Mouse (Mus musculus): ENCODE results near the gene Trim2. TPM values are rescaled to one million over a fixed set of nuclear protein-coding genes. Genes with fewer than 3 reads are reported as not detected.

Trim2 gene
- polyA plus RNA-seq, 1 experiment from 2014 or later = 31.7 TPM

DNA sequence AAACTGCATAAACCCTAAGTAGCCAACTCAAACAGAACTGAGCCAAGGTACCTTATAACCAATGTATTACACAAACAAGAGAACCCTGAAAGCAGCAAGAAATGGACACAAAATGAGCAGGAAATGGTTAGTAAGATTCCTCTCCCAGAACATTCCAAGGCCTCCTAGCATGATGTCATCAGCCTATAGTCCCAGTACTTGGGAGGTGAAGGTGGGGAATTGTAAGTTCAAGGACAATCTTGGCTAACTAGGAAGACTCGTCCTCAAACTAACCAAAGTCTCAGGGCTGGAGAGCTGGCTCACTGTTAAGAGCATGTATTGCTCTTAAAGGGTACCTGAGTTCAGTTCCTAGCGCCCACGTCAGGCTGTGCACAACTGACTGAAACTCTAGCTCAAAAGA, 108.4 kb downstream of the Trim2 start:
- no peak overlapping the region for H3K4me2 ChIP-seq
- no peaks in the 10 kb centered on the region for H3K4me1 ChIP-seq
- no peaks in the 10 kb centered on the region for H3K27me3 ChIP-seq (replicated peaks)
- H3K4me3 ChIP-seq (replicated peaks) = no peak overlapping the region
- H3K9ac ChIP-seq = no peak overlapping the region
- no peak for ATAC-seq (ENCODE audit: insufficient read depth, low FRiP score, low read depth)
- no peaks in the 10 kb centered on the region for H3K36me3 ChIP-seq
- WGBS = 92% methylated on average over 3 of the region's 3 CpGs
- no peak overlapping the region for H3K27ac ChIP-seq
- no peaks in the 10 kb centered on the region for H3K9me3 ChIP-seq

DNA sequence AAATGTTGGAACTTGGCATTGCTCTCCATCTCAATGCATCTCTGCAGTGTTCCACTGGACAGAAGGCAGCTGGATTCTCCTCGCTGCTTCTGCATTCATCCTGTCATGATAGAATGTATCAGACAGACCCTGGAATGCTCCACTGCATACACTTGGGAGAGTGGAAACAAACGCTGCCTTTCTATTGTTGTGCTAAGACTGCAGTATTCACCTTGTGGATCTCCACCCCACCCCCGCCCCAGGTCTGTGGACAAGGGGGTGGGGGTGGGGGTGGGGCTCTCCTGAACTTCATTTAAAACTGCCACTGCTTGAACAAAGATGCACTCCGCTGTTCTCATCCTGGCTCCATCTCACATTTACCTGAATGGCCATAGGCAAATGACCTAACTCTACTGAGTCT, 112.8 kb downstream of the Trim2 start:
- H3K27me3 ChIP-seq (replicated peaks) = no peaks in the 10 kb centered on the region
- no peak for ATAC-seq (ENCODE audit: insufficient read depth, low FRiP score, low read depth)
- no peaks in the 10 kb centered on the region for H3K36me3 ChIP-seq
- H3K9ac ChIP-seq = no peak overlapping the region
- H3K9me3 ChIP-seq = no peaks in the 10 kb centered on the region
- no peak overlapping the region for H3K27ac ChIP-seq
- peaks cover 13% of the 10 kb centered on the region; the same call in 1 of the 2 replicates for H3K4me1 ChIP-seq
- H3K4me3 ChIP-seq (replicated peaks) = no peak overlapping the region
- 53% methylated on average over 4 of the region's 4 CpGs for WGBS
- no peak overlapping the region for H3K4me2 ChIP-seq

DNA sequence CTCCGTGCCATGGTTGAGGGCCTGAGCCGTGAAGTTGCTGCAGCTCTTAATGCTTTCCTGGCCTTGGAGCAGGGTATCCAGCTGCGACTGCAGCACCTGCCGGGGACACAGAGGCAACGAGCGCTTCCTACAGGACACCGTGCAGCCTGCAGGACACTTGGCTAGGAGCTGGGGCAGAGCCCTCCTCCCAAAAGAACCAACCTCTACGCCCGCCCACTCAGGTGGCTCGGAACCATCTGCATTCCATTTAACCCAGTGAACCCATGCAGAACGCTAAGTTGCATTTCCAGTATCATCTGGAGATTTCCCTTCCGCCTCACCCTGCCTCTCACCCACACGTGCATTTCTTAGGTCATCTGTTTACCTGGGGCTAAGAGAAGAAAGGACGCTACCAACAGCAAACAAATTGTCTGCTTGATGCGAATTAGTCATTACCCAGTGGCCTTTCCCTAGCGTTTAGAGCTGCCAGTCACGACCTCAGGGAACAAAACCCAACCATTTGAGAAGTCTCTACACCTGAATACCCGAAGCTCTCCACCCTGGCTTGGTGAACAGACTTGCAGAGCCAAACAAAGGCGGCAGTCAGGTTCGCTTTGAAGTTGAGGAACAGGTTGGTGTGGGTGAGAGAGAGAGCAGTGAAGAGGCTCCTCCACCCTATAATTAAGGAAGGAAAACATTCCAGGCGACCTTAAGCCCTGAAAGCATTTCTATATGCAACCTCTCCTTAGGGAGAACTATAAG, 115.4 kb downstream of the Trim2 start:
- WGBS = 42% methylated on average over 21 of the region's 21 CpGs
- Histone ChIP-seq H3K4me3 (replicated peaks) (peak overlapping the region; percentile 42), H3K27me3 (replicated peaks) (no peaks in the 10 kb centered on the region), H3K4me1 (peaks cover 13% of the 10 kb centered on the region; the same call in 1 of the 2 replicates), H3K4me2 (peak overlapping the region; percentile 68), H3K27ac (peak overlapping the region; percentile 69), H3K36me3 (no peaks in the 10 kb centered on the region), H3K9me3 (no peaks in the 10 kb centered on the region), H3K9ac (0 out of 2 replicates have a peak overlapping the region, but pooled peaks have one; percentile 2)
- ATAC-seq (ENCODE audit: insufficient read depth, low FRiP score, low read depth) = peak; percentile 54

DNA sequence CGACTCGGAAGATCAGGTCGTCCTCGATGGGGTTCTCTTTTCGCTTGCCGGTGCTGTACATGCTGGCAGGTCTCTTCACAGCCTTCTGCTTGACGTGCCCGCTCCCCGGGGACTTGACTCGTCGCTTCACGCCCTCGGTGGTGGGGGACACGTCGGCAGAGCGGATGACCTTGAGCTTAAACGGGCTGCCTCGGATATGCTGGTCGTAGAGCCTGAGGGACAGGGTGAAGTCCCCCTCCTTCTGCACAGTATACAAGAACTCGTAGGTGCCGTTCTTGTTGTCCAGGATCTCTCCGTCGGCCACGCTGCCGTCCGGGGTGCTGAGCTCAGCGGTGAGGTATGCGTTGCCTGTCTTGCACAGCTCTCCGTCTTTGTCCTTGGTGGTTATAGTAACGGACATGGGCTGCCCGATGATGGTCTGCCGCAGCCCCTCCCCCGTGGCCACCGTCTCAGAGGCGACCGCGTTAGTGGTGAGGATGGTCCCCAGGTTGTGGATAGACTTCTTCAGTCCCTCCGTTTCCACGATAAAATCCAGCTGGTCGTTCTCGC, 116.1 kb downstream of the Trim2 start:
- H3K9ac ChIP-seq = 0 out of 2 replicates have a peak overlapping the region, but pooled peaks have one; percentile 2
- ATAC-seq (ENCODE audit: insufficient read depth, low FRiP score, low read depth) = peak; percentile 53; the same call in 1 of the 2 replicates
- peaks cover 13% of the 10 kb centered on the region; the same call in 1 of the 2 replicates for H3K4me1 ChIP-seq
- WGBS = 5% methylated on average over 41 of the region's 41 CpGs
- H3K9me3 ChIP-seq = no peaks in the 10 kb centered on the region
- H3K27ac ChIP-seq = peak overlapping the region; percentile 69
- no peaks in the 10 kb centered on the region for H3K27me3 ChIP-seq (replicated peaks)
- no peaks in the 10 kb centered on the region for H3K36me3 ChIP-seq
- peak overlapping the region; percentile 68 for H3K4me2 ChIP-seq
- peak overlapping the region; percentile 42 for H3K4me3 ChIP-seq (replicated peaks)

DNA sequence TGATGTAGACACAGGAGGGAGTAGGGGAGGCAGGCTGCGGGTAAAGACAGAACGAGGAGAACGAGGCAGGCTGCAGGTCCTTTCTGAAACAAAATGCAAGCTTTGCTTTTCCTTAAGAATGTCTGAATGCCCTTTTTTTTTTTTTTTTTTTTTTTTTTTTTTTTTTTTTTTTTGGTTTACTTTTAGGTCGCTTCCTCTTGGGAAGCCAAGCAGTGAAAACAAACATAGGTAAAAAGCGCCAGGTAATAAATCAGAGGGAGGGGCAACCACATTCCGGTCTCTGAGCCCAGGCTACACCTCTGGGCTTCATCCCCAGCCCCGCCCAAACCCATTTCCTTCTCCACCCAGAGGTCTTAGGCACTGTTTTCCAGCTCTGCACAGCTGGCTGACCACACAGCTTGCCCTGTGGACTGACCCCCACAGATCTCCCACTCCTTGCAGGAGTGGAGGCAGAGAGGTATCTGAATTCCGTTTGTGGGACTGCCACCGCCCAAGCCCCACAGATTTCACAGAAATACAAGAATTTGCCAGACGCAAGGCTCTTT, 117.0 kb downstream of the Trim2 start:
- peak overlapping the region; percentile 68 for H3K4me2 ChIP-seq
- 33% methylated on average over 10 of the region's 10 CpGs for WGBS
- no peaks in the 10 kb centered on the region for H3K36me3 ChIP-seq
- no peak overlapping the region for H3K9ac ChIP-seq
- no peaks in the 10 kb centered on the region for H3K9me3 ChIP-seq
- peaks cover 13% of the 10 kb centered on the region; the same call in 1 of the 2 replicates for H3K4me1 ChIP-seq
- no peaks in the 10 kb centered on the region for H3K27me3 ChIP-seq (replicated peaks)
- ATAC-seq (ENCODE audit: insufficient read depth, low FRiP score, low read depth) = no peak
- H3K27ac ChIP-seq = peak overlapping the region; percentile 69; the same call in 1 of the 2 replicates
- H3K4me3 ChIP-seq (replicated peaks) = peak overlapping the region; percentile 42

DNA sequence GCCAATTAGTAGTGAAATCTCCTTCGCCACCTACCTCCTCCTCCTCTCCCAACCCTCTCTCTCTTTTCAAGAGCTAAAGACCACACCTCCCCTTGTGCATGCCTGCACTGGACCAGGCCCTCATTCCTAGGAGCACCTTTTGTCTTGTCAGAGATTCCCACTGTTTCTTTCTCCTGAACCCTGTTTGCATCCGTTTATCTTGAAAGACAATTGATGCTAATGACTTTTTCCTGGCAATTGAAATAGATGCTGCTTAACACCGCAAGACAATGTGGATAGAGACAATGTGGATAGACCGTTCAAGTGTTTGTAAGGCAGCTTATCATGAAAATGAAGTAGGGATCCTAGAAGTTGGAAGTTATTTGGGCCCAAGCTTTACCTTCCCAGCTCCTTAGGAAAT, 125.0 kb downstream of the Trim2 start:
- Histone ChIP-seq H3K9me3 (no peaks in the 10 kb centered on the region), H3K36me3 (no peaks in the 10 kb centered on the region), H3K9ac (no peak overlapping the region), H3K4me2 (no peak overlapping the region), H3K27me3 (replicated peaks) (no peaks in the 10 kb centered on the region), H3K4me3 (replicated peaks) (no peak overlapping the region), H3K4me1 (no peaks in the 10 kb centered on the region), H3K27ac (no peak overlapping the region)
- no peak for ATAC-seq (ENCODE audit: insufficient read depth, low FRiP score, low read depth)
- 56% methylated on average over 4 of the region's 4 CpGs for WGBS

DNA sequence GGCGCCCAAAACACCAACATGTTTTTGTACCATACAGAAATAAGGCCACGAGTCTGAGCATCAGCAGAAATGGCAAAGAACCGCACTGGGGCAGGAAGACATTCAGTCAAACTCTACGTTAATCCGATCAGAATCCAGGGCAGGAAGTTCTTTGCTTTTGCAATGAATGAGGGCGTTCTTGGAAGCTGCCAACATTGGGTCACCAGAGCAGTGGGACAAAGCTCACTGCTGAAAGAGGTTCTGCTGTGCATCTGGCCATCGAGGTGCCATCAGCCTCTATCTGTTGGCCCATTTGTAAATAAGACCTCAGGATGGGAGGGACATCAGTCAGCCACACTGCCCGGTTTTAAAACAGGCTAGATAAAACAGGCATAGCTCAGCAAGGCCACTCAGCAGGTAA, 125.6 kb downstream of the Trim2 start:
- no peaks in the 10 kb centered on the region for H3K36me3 ChIP-seq
- H3K4me3 ChIP-seq (replicated peaks) = no peak overlapping the region
- no peak overlapping the region for H3K4me2 ChIP-seq
- no peaks in the 10 kb centered on the region for H3K27me3 ChIP-seq (replicated peaks)
- ATAC-seq (ENCODE audit: insufficient read depth, low FRiP score, low read depth) = no peak
- no peaks in the 10 kb centered on the region for H3K4me1 ChIP-seq
- no peaks in the 10 kb centered on the region for H3K9me3 ChIP-seq
- no peak overlapping the region for H3K27ac ChIP-seq
- no peak overlapping the region for H3K9ac ChIP-seq
- 54% methylated on average over 8 of the region's 8 CpGs for WGBS

DNA sequence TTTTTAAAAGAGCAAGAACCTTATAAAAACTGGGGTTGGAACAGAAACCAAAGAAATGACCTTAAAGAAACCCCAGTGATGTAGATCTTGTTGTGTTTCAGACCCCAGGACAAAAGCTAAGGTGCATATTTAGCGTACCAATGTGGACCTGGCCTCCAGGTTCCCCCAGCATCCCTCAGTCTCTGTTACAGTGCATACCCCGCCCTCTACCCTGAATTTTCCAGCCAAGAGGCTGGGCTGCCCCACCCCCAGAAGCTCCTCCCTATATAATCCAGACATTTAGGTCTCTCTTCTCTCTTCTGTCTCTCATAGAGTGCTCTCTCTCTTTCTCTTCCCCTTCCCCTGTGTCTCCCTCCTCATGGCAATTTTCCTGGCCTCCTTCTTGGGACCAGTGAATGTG, 126.4 kb downstream of the Trim2 start:
- H3K4me3 ChIP-seq (replicated peaks) = no peak overlapping the region
- no peak overlapping the region for H3K27ac ChIP-seq
- no peak overlapping the region for H3K4me2 ChIP-seq
- no peak for ATAC-seq (ENCODE audit: insufficient read depth, low FRiP score, low read depth)
- no peaks in the 10 kb centered on the region for H3K36me3 ChIP-seq
- no peaks in the 10 kb centered on the region for H3K27me3 ChIP-seq (replicated peaks)
- no peaks in the 10 kb centered on the region for H3K4me1 ChIP-seq
- no peaks in the 10 kb centered on the region for H3K9me3 ChIP-seq
- no peak overlapping the region for H3K9ac ChIP-seq
- 77% methylated on average over 2 of the region's 2 CpGs for WGBS

DNA sequence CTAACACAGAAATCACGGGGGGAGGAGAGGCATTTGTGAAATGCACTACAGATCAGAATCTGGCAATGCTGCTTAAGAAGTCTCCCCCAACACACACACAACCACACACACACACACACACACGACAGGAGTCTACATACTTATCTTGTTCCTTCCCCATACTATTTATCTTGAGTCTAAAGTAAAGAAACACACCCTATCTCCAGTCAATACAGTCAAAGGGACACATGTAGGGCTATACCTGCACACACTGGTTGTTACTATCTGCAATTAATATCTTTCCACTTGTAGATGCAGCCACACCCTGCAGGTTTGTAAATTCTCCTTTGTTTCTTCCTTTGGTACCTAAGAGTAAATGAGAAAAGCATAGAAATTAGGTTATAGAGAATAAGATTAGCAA, 128.8 kb downstream of the Trim2 start:
- H3K9ac ChIP-seq = no peak overlapping the region
- peak; percentile 75; the same call in 1 of the 2 replicates for ATAC-seq (ENCODE audit: insufficient read depth, low FRiP score, low read depth)
- H3K27me3 ChIP-seq (replicated peaks) = no peaks in the 10 kb centered on the region
- H3K36me3 ChIP-seq = no peaks in the 10 kb centered on the region
- WGBS = 55% methylated on average over 2 of the region's 2 CpGs
- H3K4me1 ChIP-seq = no peaks in the 10 kb centered on the region
- no peak overlapping the region for H3K27ac ChIP-seq
- H3K4me2 ChIP-seq = no peak overlapping the region
- no peaks in the 10 kb centered on the region for H3K9me3 ChIP-seq
- H3K4me3 ChIP-seq (replicated peaks) = no peak overlapping the region

DNA sequence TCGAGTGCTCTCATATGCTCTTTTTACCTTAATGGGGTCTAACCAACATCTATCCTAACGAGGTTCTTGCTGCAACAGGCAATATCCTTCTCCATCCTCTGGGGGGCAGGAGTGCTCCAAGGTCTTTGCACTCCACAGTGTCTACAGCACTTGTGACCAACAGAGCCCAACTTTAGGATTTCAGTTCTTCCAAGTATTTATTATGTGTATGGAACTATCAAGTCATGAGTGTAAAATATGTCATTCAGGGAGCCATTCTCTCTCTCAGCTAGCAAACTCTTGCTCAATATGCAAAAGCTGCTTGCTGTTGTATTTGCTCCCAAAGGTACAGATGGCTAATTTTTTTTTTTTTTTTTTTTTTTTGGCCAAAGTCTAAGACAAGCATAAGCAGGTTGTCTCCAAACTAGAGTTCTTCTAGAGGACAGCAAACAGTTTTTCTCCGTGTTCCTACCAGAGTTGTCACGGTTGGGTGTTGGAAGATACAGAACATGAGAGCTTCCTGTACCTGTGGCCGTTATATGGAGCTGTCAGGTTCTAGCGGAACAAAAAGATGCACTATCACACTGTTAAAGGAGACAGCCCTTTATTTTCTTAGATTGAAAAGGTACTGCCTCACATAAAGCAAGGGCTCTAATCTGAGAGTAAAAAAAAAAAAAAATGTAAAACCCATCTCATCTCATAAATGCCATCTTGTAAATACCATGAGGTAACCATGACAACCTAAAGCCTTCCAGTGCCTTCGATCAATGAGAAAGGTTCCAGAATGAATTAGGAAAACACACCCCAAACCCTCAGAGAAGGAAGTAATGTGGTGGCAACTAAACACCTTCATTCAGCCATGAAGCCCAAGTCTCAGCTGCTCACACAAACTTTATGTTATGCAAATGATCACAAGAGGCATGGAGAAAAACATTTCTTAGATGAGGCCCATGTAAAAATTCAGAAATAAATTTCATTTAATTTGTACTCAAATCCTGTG, 131.1 kb downstream of the Trim2 start:
- WGBS = 54% methylated on average over 7 of the region's 7 CpGs
- H3K27me3 ChIP-seq (replicated peaks) = no peaks in the 10 kb centered on the region

DNA sequence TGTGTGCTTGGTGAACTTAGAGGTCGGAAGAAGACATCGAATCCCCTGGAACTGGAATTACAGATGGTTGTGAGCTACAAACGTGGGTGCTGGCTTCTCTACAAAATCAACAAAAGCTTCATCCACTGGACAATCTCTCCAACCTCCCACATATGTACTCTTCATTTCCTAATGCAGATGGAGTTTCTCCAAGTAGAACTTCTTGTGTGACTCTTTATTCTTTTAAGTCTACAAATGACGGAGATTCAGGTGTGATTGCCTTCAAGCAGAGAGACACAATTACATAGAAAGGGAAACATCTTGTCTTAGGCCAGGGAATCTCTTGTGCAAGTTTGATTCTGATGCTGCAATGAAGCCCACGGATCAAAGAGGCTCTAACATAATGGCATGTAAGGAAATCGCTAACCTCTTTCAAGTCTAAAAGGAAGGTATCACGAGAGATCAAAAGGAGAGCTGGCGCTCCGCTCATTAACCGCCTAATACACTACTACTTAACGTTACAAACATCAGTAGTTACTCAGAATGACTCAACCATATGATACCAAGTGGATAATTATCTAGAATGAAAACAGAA, 133.0 kb downstream of the Trim2 start, which contains the start of gene Gm6525:
Gene Gm6525 (plus strand): TSS at position 524 of the 574 bp plus-strand sequence.
- no peaks in the 10 kb centered on the region for H3K9me3 ChIP-seq
- no peak within 1 kb of the TSS for H3K4me2 ChIP-seq
- WGBS = 84% methylated on average over 11 of the region's 11 CpGs
- no peak within 1 kb of the TSS for H3K4me3 ChIP-seq (replicated peaks)
- ATAC-seq (ENCODE audit: insufficient read depth, low FRiP score, low read depth) = no peak
- no peaks in the 10 kb centered on the region for H3K27me3 ChIP-seq (replicated peaks)
- no peaks in the 10 kb centered on the region for H3K36me3 ChIP-seq
- no peak within 1 kb of the TSS for H3K9ac ChIP-seq
- H3K4me1 ChIP-seq = 0 out of 2 replicates have a peak, but pooled peaks cover 3% of the 10 kb centered on the region
- no peak within 1 kb of the TSS for H3K27ac ChIP-seq

More for the DNA sequence above, 131.1 kb downstream of the Trim2 start:
- ATAC-seq (ENCODE audit: insufficient read depth, low FRiP score, low read depth) = peak; percentile 76; the same call in 1 of the 2 replicates
- H3K4me2 ChIP-seq = no peak overlapping the region
- no peak overlapping the region for H3K9ac ChIP-seq
- no peak overlapping the region for H3K27ac ChIP-seq
- no peak overlapping the region for H3K4me3 ChIP-seq (replicated peaks)
- H3K4me1 ChIP-seq = 0 out of 2 replicates have a peak, but pooled peaks cover 3% of the 10 kb centered on the region
- no peaks in the 10 kb centered on the region for H3K9me3 ChIP-seq
- H3K36me3 ChIP-seq = no peaks in the 10 kb centered on the region
